ENCODE assay signal across 23 mouse cellular contexts in the genomic region with DNA sequence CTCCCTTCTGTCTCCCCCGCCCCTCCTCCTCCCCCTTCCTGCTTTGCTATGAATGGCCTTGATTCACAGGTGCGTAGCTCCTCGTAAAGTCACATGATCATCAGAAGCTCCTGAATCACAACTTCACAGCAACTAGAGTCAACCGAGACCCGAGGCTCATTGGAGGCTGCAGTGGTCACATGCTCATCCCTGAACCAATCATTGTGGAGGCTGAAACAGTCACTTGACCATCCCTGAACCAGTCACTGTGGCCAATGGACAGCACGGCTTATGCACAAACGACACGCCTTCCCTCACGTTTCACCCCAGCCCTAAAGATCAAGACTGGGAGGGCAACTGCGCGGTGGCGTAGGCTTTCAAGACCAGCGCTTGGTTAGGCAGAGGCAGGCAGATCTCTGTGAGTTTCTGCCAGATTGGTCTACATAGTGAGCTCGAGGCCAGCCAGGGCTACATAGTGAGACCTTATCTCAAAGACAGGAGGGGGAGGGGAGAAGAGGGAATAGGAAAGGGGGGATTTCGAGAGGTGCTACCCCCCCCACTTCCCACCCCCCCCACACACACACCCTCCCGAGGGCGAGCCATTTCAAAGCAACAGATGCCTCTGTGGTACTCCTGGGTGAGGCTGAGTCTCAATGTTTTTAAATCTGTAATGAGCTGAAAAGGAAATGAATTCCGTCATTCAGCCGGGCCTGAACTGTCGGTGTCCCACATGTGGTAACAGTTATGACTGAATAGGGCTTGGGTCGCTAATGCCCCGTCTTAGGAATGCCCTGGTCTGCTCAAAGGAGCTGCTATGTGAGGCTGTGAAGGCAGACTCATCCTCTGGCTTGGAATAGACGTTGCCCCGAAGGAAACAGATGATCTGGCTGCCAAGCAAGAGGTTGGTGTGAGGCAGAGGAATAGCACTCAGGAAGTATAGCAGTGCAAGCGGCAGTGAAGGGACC. TPM values are rescaled to one million over a fixed set of nuclear protein-coding genes. Genes with fewer than 3 reads are reported as not detected.
DNase-seq lines count a peak whose midpoint lies in the region; ATAC-seq and TF ChIP-seq lines count a peak whose summit lies in the region.
"Had no signal": no experiment of that assay in that cellular context is flagged by ENCODE, and none has a peak within 500 bp of the region (broad histone marks: within the 10 kb centered on the region; RNA-seq: fewer than 3 reads in every experiment).

No protein-coding gene starts in this region.

- intact Hi-C loops in gastrocnemius, postnatal 36 days (cut with DNase I) = no loop called here

- H3K36me3 ChIP-seq in ES-E14 (ENCODE audit: control insufficient read depth, insufficient read depth, low read length, poor library complexity, severe bottlenecking) = no peaks in the 10 kb centered on the region
- no peaks in the 10 kb centered on the region for H3K36me3 ChIP-seq in embryonic facial prominence, embryonic 10.5 days (replicated peaks)
- no peaks in the 10 kb centered on the region for H3K36me3 ChIP-seq in limb, embryonic 13.5 days
- H3K36me3 ChIP-seq: heart, embryonic 15.5 days; intestine, embryonic 15.5 days; liver, embryonic 15.5 days; midbrain, embryonic 10.5 days; neural tube, embryonic 15.5 days; stomach, embryonic 15.5 days had no signal

- H3K4me2 ChIP-seq in limb, embryonic 13.5 days (replicated peaks) = no peak overlapping the region
- H3K4me2 ChIP-seq: heart, embryonic 15.5 days; intestine, embryonic 15.5 days; liver, embryonic 15.5 days; neural tube, embryonic 15.5 days; stomach, embryonic 15.5 days had no signal

- 66% methylated on average over 25 of the region's 25 CpGs for WGBS in embryonic facial prominence, embryonic 10.5 days
- 57% methylated on average over 25 of the region's 25 CpGs for WGBS in limb, embryonic 13.5 days

- peak overlapping the region; percentile 49 to 63 for H3K4me3 ChIP-seq in ES-E14 (ENCODE audit: insufficient read depth in 1 of 2, low read depth in 1 of 2, low read length in 2 of 2, poor library complexity in 1 of 2, severe bottlenecking in 1 of 2)
- H3K4me3 ChIP-seq in embryonic facial prominence, embryonic 10.5 days = no peak overlapping the region
- H3K4me3 ChIP-seq in limb, embryonic 13.5 days = no peak overlapping the region
- H3K4me3 ChIP-seq: heart, embryonic 15.5 days; intestine, embryonic 15.5 days; liver, embryonic 15.5 days; midbrain, embryonic 10.5 days; neural tube, embryonic 15.5 days; stomach, embryonic 15.5 days had no signal

- H3K9ac ChIP-seq in ES-E14 (ENCODE audit: insufficient read depth, low read depth, low read length, poor library complexity, severe bottlenecking) = peak overlapping the region; percentile 50; the same call in 1 of the 2 replicates
- no peak overlapping the region for H3K9ac ChIP-seq in limb, embryonic 13.5 days
- H3K9ac ChIP-seq: heart, embryonic 15.5 days; intestine, embryonic 15.5 days; liver, embryonic 15.5 days; neural tube, embryonic 15.5 days; stomach, embryonic 15.5 days had no signal

- peaks cover 12 to 17% of the 10 kb centered on the region in 2 experiments for H3K4me1 ChIP-seq in ES-E14 (ENCODE audit: control insufficient read depth in 2 of 2, insufficient read depth in 2 of 2, low read length in 2 of 2, poor library complexity in 1 of 2)
- peaks cover 73% of the 10 kb centered on the region for H3K4me1 ChIP-seq in embryonic facial prominence, embryonic 10.5 days
- H3K4me1 ChIP-seq in limb, embryonic 13.5 days = peaks cover 53% of the 10 kb centered on the region
- H3K4me1 ChIP-seq: liver, embryonic 15.5 days; stomach, embryonic 15.5 days had no signal

- DNase-seq in 416B (ENCODE audit: low read depth) = peak; percentile 22
- peak; percentile 78 for DNase-seq in ES-E14 (ENCODE audit: low read depth, low spot score)
- peak; percentile 69 for DNase-seq in embryonic facial prominence, embryonic 10.5 days (ENCODE audit: low spot score)
- DNase-seq in neural tube, embryonic 10.5 days (ENCODE audit: extremely low spot score, low spot score) = no peak
- no peak for DNase-seq in adrenal gland, adult 2 months
- DNase-seq in gastrocnemius, postnatal 36 days = no peak
- DNase-seq: adrenal gland, adult 8-10 months; cerebellum, adult 11-12 months; retina, postnatal 1 day; thymus, postnatal 4 days had no signal

- ATAC-seq in limb, embryonic 13.5 days (ENCODE audit: low FRiP score, low read depth) = no peak
- ATAC-seq: intestine, embryonic 15.5 days; Patski had no signal

- no peaks in the 10 kb centered on the region for H3K27me3 ChIP-seq in embryonic facial prominence, embryonic 10.5 days (replicated peaks; ENCODE audit: low read depth, poor library complexity, severe bottlenecking)
- no peaks in the 10 kb centered on the region for H3K27me3 ChIP-seq in limb, embryonic 13.5 days
- H3K27me3 ChIP-seq: heart, embryonic 15.5 days; intestine, embryonic 15.5 days; liver, embryonic 15.5 days; neural tube, embryonic 15.5 days; stomach, embryonic 15.5 days had no signal

- in situ Hi-C loops in ES-E14 (cut with MboI; ENCODE audit: low sequenced_read_pairs in 2 of 2, unreplicated experiment in 2 of 2) = no loop called here

- H3K9me3 ChIP-seq in ES-E14 (ENCODE audit: control insufficient read depth, insufficient read depth, low read depth, low read length) = no peaks in the 10 kb centered on the region
- 0 out of 2 replicates have a peak, but pooled peaks cover 2% of the 10 kb centered on the region for H3K9me3 ChIP-seq in embryonic facial prominence, embryonic 10.5 days
- 0 out of 2 replicates have a peak, but pooled peaks cover 4% of the 10 kb centered on the region for H3K9me3 ChIP-seq in limb, embryonic 13.5 days
- H3K9me3 ChIP-seq: heart, embryonic 15.5 days; intestine, embryonic 15.5 days; liver, embryonic 15.5 days; midbrain, embryonic 10.5 days; neural tube, embryonic 15.5 days; stomach, embryonic 15.5 days had no signal

- peak overlapping the region; percentile 5; the same call in 1 of the 2 replicates for H3K27ac ChIP-seq in ES-E14 (ENCODE audit: insufficient read depth, low read depth, low read length, poor library complexity, severe bottlenecking)
- peak overlapping the region; percentile 55 for H3K27ac ChIP-seq in embryonic facial prominence, embryonic 10.5 days (replicated peaks)
- H3K27ac ChIP-seq in limb, embryonic 13.5 days = 0 out of 2 replicates have a peak overlapping the region, but pooled peaks have one; percentile 4
- H3K27ac ChIP-seq: heart, embryonic 15.5 days; intestine, embryonic 15.5 days; kidney, postnatal 0 days; liver, embryonic 15.5 days; midbrain, embryonic 10.5 days; neural tube, embryonic 15.5 days; stomach, embryonic 15.5 days had no signal

TF ChIP-seq in ES-E14, 5 proteins besides CTCF, POLR2A, EP300 and RAD21:
- TF ChIP-seq MAFK (IDR thresholded peaks at IDR 0.05; ENCODE audit: insufficient read depth, low read depth, low read length) (no peak), CHD2 (IDR thresholded peaks at IDR 0.05; ENCODE audit: low read depth, low read length) (peak; percentile 71; the same call in 1 of the 2 replicates)
TF ChIP-seq in ES-E14: peak in this region for 1.

RNA-seq across cellular contexts. Expression of gene Rab37, which starts 12.5 kb away (rescaled TPM):
- 0.67 and 0.85 TPM in 2 replicates for total RNA-seq in ES-E14 (2012; rRNA removed)
- 1.2 and 2.2 TPM in 2 replicates for polyA plus RNA-seq in embryonic facial prominence, embryonic 10.5 days (2016; fragmentation: Nextera tagmentation; extraction: Ambion mirVana)
- 1.4 and 1.6 TPM in 2 replicates for polyA plus RNA-seq in limb, embryonic 13.5 days (2015; fragmentation: Nextera tagmentation; extraction: Ambion mirVana)
- total RNA-seq in adrenal gland, adult 2 months (2021) = under 1 TPM; 0.55 to 0.58 TPM
- 0.15 and 0.36 TPM in 2 replicates for polyA plus RNA-seq in adrenal gland, adult 2 months (2012; rRNA removed)
- under 1 TPM; 0.10 to 0.43 TPM for total RNA-seq in gastrocnemius, postnatal 36 days (2021)

RNA-seq across cellular contexts. Expression of gene Cd300lf, which starts 30.1 kb away (rescaled TPM):
- 0.40 and 0.42 TPM in 2 replicates for total RNA-seq in ES-E14 (2012; rRNA removed)
- polyA plus RNA-seq in embryonic facial prominence, embryonic 10.5 days (2016; fragmentation: Nextera tagmentation; extraction: Ambion mirVana) = 0.19 TPM in 1 of 2 replicates, not detected in the other
- 0.09 TPM in 1 of 2 replicates, not detected in the other for polyA plus RNA-seq in limb, embryonic 13.5 days (2015; fragmentation: Nextera tagmentation; extraction: Ambion mirVana)
- total RNA-seq in adrenal gland, adult 2 months (2021) = under 1 TPM; 0.55 to 0.90 TPM
- 1.00 and 1.3 TPM in 2 replicates for polyA plus RNA-seq in adrenal gland, adult 2 months (2012; rRNA removed)
- not detected for total RNA-seq in gastrocnemius, postnatal 36 days (2021)
- polyA plus RNA-seq: Patski had no signal

RNA-seq across cellular contexts. Expression of gene Cd300e, which starts 41.8 kb away (rescaled TPM):
- 0.09 and 0.11 TPM in 2 replicates for total RNA-seq in ES-E14 (2012; rRNA removed)
- not detected in 2 replicates for polyA plus RNA-seq in embryonic facial prominence, embryonic 10.5 days (2016; fragmentation: Nextera tagmentation; extraction: Ambion mirVana)
- 0.09 and 0.23 TPM in 2 replicates for polyA plus RNA-seq in limb, embryonic 13.5 days (2015; fragmentation: Nextera tagmentation; extraction: Ambion mirVana)
- total RNA-seq in adrenal gland, adult 2 months (2021) = under 1 TPM; 0.78 to 0.86 TPM
- polyA plus RNA-seq in adrenal gland, adult 2 months (2012; rRNA removed) = 0.04 TPM in 1 of 2 replicates, not detected in the other
- not detected for total RNA-seq in gastrocnemius, postnatal 36 days (2021)
- total RNA-seq: layer of hippocampus, postnatal 14 days; left cerebral cortex, postnatal 14 days had no signal
- polyA plus RNA-seq: brain, embryonic 14.5 days; heart, embryonic 15.5 days; hindbrain, embryonic 11.5 days; kidney, postnatal 0 days; midbrain, embryonic 10.5 days had no signal

RNA-seq across cellular contexts. Expression of gene Cd300ld3, which starts 55.5 kb away (rescaled TPM):
- total RNA-seq in ES-E14 (2012; rRNA removed) = not detected in 2 replicates
- not detected in 2 replicates for polyA plus RNA-seq in embryonic facial prominence, embryonic 10.5 days (2016; fragmentation: Nextera tagmentation; extraction: Ambion mirVana)
- not detected in 2 replicates for polyA plus RNA-seq in limb, embryonic 13.5 days (2015; fragmentation: Nextera tagmentation; extraction: Ambion mirVana)
- total RNA-seq in adrenal gland, adult 2 months (2021) = 10 to 100 TPM in 1 of 2 experiments, 1 to 10 TPM in 1; 4.0 to 10.5 TPM
- polyA plus RNA-seq in adrenal gland, adult 2 months (2012; rRNA removed) = 10.6 and 11.2 TPM in 2 replicates
- 1 to 10 TPM; 1.2 to 2.7 TPM for total RNA-seq in gastrocnemius, postnatal 36 days (2021)
- total RNA-seq: layer of hippocampus, postnatal 14 days; left cerebral cortex, postnatal 14 days had no signal
- polyA plus RNA-seq: heart, embryonic 15.5 days; hindbrain, embryonic 11.5 days; intestine, embryonic 15.5 days; kidney, postnatal 0 days; liver, embryonic 15.5 days; midbrain, embryonic 10.5 days; neural tube, embryonic 15.5 days; Patski; stomach, embryonic 15.5 days had no signal

RNA-seq across cellular contexts. Expression of gene Slc9a3r1, which starts 59.4 kb away (rescaled TPM):
- 40.3 and 43.9 TPM in 2 replicates for total RNA-seq in ES-E14 (2012; rRNA removed)
- 39.2 and 42.5 TPM in 2 replicates for polyA plus RNA-seq in embryonic facial prominence, embryonic 10.5 days (2016; fragmentation: Nextera tagmentation; extraction: Ambion mirVana)
- polyA plus RNA-seq in limb, embryonic 13.5 days (2015; fragmentation: Nextera tagmentation; extraction: Ambion mirVana) = 20.6 and 23.4 TPM in 2 replicates
- total RNA-seq in adrenal gland, adult 2 months (2021) = 10 to 100 TPM; 15.6 to 26.2 TPM
- polyA plus RNA-seq in adrenal gland, adult 2 months (2012; rRNA removed) = 14.8 and 15.0 TPM in 2 replicates
- 1 to 10 TPM; 2.3 to 3.1 TPM for total RNA-seq in gastrocnemius, postnatal 36 days (2021)

Comparison
In these comparisons a context has a peak if more than half of its experiments do, and no peak if none do; other contexts are left out.
1. DNase-seq: peak in 416B (single experiment), ES-E14 (single experiment) and embryonic facial prominence, embryonic 10.5 days (single experiment); none in neural tube, embryonic 10.5 days (single experiment), adrenal gland, adult 2 months (single experiment) and gastrocnemius, postnatal 36 days (0 of 2).
2. H3K27ac ChIP-seq: peak in every context shown above with its lines; median percentile 55 in embryonic facial prominence, embryonic 10.5 days; 5 in ES-E14; 4 in limb, embryonic 13.5 days.
3. H3K4me3 ChIP-seq: peak in ES-E14 (2 of 2); none in embryonic facial prominence, embryonic 10.5 days (single experiment) and limb, embryonic 13.5 days (single experiment).